Mouse (Mus musculus): ENCODE measurements around the gene Fads2. TPM values are rescaled to one million over a fixed set of nuclear protein-coding genes. Genes with fewer than 3 reads are reported as not detected.
A peak's percentile ranks its signal among the peaks of the same experiment; 100 is the strongest.
"Not testable (repeated sequence)": the region's sequence is repeated elsewhere in the genome, so short reads cannot be mapped to it uniquely, and the experiment has no call there.

Gene Fads2
- 113 and 114 TPM in 2 replicates for polyA plus RNA-seq (2015; fragmentation: Nextera tagmentation; extraction: Ambion mirVana)

DNA sequence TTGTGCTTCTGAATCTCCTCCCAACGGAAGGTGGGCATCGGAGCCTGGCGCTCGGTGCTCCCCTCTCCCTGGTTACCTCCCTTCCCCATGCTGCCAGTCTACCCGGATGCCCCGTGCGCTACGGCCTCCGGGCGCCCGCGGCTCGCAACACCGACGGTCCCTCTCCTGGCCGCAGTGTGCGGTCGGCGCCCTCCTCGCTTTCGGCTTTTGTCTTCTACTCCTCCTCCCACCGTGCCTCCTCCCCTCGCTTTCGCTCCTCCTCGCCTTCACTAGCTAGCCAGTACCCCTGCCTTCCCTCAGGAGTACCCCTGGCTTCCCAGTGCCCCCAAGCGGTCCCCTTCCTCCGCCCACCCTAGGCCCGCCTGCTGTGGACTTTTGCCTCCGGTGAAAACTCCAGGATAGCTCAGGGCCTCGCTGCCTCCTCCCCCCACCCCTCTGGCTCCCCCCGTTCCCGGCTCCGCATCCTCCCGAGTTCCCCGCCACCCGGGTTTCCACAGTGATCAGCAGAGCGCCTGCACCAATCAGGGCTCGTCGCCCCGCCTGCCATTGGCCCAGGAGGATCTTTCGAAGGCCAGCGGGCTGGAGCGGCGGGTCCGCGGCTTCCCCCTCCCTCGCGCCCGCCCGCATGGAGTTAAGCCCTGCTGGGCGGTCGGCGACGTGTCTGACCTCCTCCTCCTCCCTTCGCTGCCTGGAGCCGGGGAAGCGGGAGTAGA lies at the start of gene Fads2:
TSS of gene Fads2 (minus strand) at position 406 of the 713 bp plus-strand sequence.
- Histone ChIP-seq H3K36me3 (0 out of 2 replicates have a peak, but pooled peaks cover 6% of the 10 kb centered on the region), H3K4me2 (peak within 1 kb of the TSS; percentile 90), H3K27me3 (no peaks in the 10 kb centered on the region), H3K4me1 (replicated peaks) (peaks cover 49% of the 10 kb centered on the region), H3K9me3 (no peaks in the 10 kb centered on the region), H3K9ac (peak within 1 kb of the TSS; percentile 95), H3K4me3 (peak within 1 kb of the TSS; percentile 83), H3K27ac (replicated peaks) (peak within 1 kb of the TSS; percentile 99)
- ATAC-seq (ENCODE audit: low read depth), result peak; percentile 96
- under 1% methylated on average over 48 of the region's 57 CpGs for WGBS

DNA sequence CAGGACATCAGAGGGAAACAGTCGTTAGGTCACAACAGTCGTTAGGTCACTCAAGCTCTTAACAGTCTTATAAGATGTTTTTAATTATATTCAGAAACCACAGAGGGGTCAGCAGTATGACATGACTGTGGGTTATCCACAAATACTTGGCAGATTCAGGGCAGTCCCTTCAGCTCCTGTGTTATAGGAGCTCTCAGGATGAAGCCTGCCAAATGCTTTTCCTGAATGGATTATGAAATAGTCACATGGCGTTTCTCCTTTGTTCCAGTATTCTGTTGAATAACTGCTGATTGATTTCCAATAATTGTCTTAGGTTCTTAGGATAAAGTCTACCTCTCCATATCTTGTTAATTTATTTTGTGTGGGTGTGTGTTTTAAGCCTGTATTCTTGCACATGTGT lies 47.6 kb upstream of the Fads2 start:
- Histone ChIP-seq H3K27me3 (no peaks in the 10 kb centered on the region), H3K4me3 (no peak overlapping the region), H3K4me1 (replicated peaks) (no peaks in the 10 kb centered on the region), H3K4me2 (no peak overlapping the region), H3K9me3 (no peaks in the 10 kb centered on the region), H3K9ac (no peak overlapping the region), H3K36me3 (no peaks in the 10 kb centered on the region), H3K27ac (replicated peaks) (no peak overlapping the region)
- no peak for ATAC-seq (ENCODE audit: low read depth)
- WGBS, result 81% methylated on average over 3 of the region's 3 CpGs

DNA sequence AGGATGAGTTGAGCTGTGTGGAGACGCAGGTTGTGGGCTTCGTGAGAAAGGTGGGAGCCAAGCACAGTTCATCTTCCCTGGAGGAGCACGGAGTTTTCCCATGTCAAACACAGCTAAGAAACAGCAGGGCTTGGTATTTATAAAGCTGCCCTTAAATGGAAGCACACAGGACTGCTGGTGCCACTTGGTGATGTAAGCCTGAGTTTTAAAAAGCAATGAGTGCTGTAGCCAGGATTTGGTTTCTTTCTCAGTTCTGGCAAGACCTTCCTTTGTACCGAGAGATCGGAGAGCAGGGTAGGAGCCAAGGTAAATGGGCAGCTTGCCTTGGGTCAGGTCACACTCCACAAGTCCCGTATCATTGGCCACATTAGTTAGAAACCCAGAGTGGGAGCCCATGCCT lies 47.0 kb upstream of the Fads2 start:
- no peaks in the 10 kb centered on the region for H3K9me3 ChIP-seq
- no peaks in the 10 kb centered on the region for H3K36me3 ChIP-seq
- WGBS, result 90% methylated on average over 6 of the region's 6 CpGs
- no peak overlapping the region for H3K9ac ChIP-seq
- H3K4me3 ChIP-seq, result no peak overlapping the region
- no peak for ATAC-seq (ENCODE audit: low read depth)
- H3K27me3 ChIP-seq, result no peaks in the 10 kb centered on the region
- H3K4me1 ChIP-seq (replicated peaks), result no peaks in the 10 kb centered on the region
- H3K4me2 ChIP-seq, result no peak overlapping the region
- H3K27ac ChIP-seq (replicated peaks), result no peak overlapping the region

DNA sequence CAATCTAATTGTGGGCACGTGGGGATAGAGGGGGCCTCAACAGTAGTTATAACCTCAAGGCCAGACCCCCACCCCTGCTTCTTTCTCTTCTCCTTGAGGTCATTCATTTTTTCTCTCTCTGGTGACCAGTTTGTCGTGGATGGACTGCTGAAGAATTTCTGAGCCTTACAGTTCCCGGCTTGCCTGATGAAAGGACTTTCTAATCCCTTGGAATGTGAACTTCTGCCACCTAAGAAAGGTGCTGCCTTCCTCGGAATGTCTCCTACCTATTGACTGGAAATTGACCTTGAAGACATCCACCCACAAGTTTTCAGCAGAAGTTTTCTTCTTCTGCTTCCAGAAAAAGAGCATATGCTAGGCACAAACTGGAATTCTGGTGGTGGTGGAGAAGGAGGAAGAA lies 42.9 kb upstream of the Fads2 start:
- 77% methylated on average over 4 of the region's 4 CpGs for WGBS
- H3K4me3 ChIP-seq, result no peak overlapping the region
- no peaks in the 10 kb centered on the region for H3K36me3 ChIP-seq
- no peaks in the 10 kb centered on the region for H3K9me3 ChIP-seq
- no peak overlapping the region for H3K27ac ChIP-seq (replicated peaks)
- no peak for ATAC-seq (ENCODE audit: low read depth)
- no peaks in the 10 kb centered on the region for H3K4me1 ChIP-seq (replicated peaks)
- H3K4me2 ChIP-seq, result no peak overlapping the region
- H3K27me3 ChIP-seq, result no peaks in the 10 kb centered on the region
- H3K9ac ChIP-seq, result no peak overlapping the region

DNA sequence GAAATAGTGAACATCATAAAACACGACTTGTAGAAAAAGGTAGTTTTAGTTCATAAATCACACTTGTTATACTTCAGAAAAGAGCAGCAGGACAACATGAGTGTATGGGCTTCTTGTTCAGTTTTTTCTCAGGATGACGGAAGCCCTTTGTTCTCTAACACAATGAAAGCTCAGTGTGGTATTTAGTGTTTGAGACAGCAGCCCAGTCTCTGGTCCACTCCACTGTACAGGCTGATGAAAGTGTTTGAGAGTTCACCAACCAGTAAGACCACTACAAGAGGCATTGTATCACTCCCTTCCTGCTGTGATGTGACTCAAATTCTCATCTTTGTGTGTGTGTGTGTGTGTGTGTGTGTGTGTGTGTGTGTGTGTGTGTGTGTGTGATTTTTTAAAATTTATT lies 42.1 kb upstream of the Fads2 start:
- WGBS, result 9% methylated on average over 2 of the region's 2 CpGs
- Histone ChIP-seq H3K27ac (replicated peaks) (no peak overlapping the region), H3K36me3 (no peaks in the 10 kb centered on the region), H3K9me3 (no peaks in the 10 kb centered on the region), H3K4me2 (no peak overlapping the region), H3K9ac (no peak overlapping the region), H3K4me3 (no peak overlapping the region), H3K4me1 (replicated peaks) (no peaks in the 10 kb centered on the region), H3K27me3 (no peaks in the 10 kb centered on the region)
- no peak for ATAC-seq (ENCODE audit: low read depth)

DNA sequence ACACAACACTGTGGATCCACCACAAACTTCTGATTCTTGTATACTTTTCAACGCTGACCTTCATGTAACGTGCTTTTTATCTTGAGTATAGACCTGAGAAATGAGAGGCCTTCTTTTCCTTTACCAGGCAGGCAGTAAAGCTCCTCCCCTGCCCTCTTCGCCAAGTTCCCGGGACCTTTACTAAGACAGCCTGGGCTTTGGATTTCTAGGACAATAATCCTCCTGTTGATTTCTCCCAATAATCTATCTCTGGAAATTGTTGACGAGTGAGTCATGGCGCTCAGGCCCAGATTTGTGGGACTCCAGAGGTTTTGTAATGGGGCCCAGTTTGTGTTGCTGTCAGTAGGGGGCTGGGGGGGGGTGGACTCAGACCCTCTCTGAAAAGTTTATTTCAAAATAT lies 38.2 kb upstream of the Fads2 start:
- H3K4me3 ChIP-seq, result no peak overlapping the region
- H3K27me3 ChIP-seq, result no peaks in the 10 kb centered on the region
- H3K36me3 ChIP-seq, result no peaks in the 10 kb centered on the region
- ATAC-seq (ENCODE audit: low read depth), result no peak
- H3K9me3 ChIP-seq, result no peaks in the 10 kb centered on the region
- WGBS, result 83% methylated on average over 6 of the region's 6 CpGs
- H3K9ac ChIP-seq, result no peak overlapping the region
- H3K27ac ChIP-seq (replicated peaks), result no peak overlapping the region
- no peak overlapping the region for H3K4me2 ChIP-seq
- no peaks in the 10 kb centered on the region for H3K4me1 ChIP-seq (replicated peaks)

DNA sequence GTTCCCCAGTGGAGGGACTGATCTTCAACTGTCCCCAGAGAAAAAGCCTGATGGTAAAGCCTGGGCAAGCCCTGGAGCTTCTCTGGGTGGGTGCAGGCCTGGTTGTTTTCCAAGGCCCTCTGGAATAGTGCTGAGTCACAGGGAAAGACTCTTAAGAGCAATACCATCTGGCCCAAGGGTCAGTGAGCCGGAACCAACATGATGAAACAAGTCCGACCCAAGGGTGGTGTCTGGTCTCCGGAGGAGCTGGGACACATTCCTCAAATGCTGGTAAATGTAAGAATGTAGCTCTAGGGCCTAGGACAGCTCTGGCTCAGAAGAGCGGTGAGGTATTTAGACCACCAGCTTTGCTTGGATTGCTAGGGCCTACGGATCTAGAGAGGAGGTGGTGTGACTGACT lies 35.9 kb upstream of the Fads2 start:
- H3K27me3 ChIP-seq, result no peaks in the 10 kb centered on the region
- no peak overlapping the region for H3K9ac ChIP-seq
- no peak overlapping the region for H3K4me3 ChIP-seq
- H3K36me3 ChIP-seq, result no peaks in the 10 kb centered on the region
- WGBS, result 80% methylated on average over 5 of the region's 5 CpGs
- no peak overlapping the region for H3K27ac ChIP-seq (replicated peaks)
- H3K9me3 ChIP-seq, result no peaks in the 10 kb centered on the region
- H3K4me2 ChIP-seq, result no peak overlapping the region
- H3K4me1 ChIP-seq (replicated peaks), result no peaks in the 10 kb centered on the region
- no peak for ATAC-seq (ENCODE audit: low read depth)

DNA sequence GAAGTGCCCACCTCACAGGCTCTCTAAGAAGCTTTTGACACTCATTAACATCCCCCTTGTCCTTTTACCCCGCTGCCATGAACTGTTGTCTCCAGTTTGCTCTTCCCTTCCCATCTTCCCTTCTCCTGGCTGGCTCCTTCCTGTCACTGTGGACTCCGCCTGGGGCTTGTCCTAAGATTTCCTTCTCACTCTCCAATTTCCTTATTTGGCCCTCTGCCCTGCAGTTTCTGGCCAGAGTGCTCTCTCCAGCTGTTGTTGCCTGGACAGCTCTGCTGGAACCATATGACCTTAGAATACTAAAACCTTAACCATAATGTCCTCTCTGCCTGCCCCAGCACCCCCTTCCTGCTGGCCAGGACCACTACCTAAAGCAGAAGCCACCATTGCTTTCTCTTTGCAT lies 33.1 kb upstream of the Fads2 start:
- H3K27ac ChIP-seq (replicated peaks), result no peak overlapping the region
- no peaks in the 10 kb centered on the region for H3K4me1 ChIP-seq (replicated peaks)
- 66% methylated on average over 2 of the region's 2 CpGs for WGBS
- no peak overlapping the region for H3K4me3 ChIP-seq
- no peak overlapping the region for H3K4me2 ChIP-seq
- no peaks in the 10 kb centered on the region for H3K9me3 ChIP-seq
- no peaks in the 10 kb centered on the region for H3K36me3 ChIP-seq
- H3K27me3 ChIP-seq, result no peaks in the 10 kb centered on the region
- H3K9ac ChIP-seq, result no peak overlapping the region
- ATAC-seq (ENCODE audit: low read depth), result no peak

DNA sequence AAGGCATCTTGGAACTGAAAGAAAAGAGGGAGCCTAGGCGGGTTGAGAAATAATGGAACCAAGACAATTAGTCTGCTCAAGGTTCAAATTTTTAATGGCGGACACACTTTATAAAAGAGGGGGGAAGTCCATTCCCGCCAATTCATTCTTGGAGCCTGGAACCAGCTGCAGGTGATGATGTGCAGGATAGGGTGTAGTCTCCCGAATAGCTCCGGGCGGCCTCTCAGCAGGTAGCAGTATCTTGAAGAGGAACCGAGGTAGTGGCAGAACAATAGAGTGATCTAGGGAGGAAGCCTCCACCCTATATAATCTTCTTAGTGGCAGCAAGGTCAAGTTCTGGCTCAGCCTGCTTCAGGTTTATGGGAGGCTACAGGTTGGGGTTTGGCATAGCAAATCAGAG lies 28.0 kb upstream of the Fads2 start:
- H3K27me3 ChIP-seq; H3K36me3 ChIP-seq; H3K4me3 ChIP-seq; H3K9me3 ChIP-seq; H3K9ac ChIP-seq; H3K4me1 ChIP-seq (replicated peaks); ATAC-seq (ENCODE audit: low read depth); H3K27ac ChIP-seq (replicated peaks); H3K4me2 ChIP-seq: not testable (repeated sequence)
- 77% methylated on average over 7 of the region's 7 CpGs for WGBS

DNA sequence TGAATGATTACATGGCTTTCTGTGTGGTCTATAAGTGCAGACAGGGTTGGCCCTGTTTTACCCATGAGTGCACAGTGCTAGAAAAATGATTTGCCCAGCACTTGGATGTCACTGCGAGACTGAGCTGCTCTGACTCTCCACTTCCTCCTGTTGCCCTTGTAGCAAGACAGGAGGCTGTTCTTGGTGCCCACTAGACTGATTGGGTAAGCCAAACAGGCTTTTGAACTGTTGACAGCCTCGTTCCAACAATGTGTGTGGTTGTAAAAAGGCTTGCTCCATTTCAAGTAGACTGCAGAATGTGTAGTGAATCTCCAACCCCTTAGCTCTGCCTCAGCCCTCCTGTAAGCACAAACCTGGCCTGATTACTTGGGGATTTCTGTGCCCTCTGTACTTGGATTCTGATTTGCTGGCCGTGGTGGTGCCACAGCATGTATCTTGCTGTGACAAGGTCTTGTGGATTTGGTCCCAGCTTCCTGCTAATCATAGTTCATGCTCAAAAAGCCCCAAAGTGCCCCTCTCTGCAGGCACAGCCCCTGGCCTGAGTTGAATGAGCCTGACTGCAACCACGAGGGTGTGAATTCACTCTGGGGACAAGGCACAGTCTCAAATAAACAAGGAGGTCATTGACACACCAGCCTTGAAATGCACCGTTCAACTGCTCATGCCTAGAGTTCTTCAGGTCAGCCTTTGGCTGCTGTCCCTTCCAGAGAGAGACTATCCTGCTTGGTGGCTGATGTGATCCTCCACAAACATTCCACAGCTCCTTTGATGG lies 25.1 kb upstream of the Fads2 start:
- 54% methylated on average over 5 of the region's 5 CpGs for WGBS
- Histone ChIP-seq H3K36me3 (no peaks in the 10 kb centered on the region), H3K4me1 (replicated peaks) (no peaks in the 10 kb centered on the region)

DNA sequence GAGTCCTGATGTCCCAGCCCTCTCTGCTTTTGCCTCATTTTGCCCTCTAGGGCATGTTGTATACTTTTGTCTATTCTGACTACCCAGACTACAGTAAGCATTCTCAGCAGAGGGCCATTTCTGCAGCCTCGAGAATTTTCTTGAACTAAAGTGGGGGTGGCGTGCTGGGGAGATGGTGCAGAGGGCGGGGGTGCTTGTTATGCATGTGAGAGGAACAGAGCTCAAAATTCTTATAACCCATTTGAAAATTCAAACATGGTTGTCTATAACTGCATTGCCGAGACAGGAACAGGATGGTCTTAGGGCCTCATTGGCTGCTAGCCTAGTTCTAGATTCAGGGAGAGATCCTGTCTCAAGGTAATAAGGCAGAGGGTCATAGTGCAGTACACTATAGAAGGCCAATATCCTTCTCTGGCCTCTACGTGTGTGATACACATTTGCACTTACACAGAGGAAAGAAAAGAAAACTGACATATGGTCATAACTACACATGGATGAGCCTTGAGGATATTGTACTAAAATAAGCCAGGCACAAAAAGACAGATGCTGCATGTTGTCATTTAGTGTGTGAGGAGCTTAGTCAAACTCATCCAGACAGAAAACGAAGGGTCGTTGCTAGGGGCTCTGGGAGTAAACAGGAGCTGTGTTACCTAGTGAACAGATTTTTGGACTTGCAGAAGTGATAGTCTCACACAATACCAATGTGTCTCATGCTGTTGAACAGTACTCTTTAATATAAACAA lies 22.5 kb upstream of the Fads2 start:
- Histone ChIP-seq H3K36me3 (no peaks in the 10 kb centered on the region), H3K4me3 (no peak overlapping the region), H3K27ac (replicated peaks) (no peak overlapping the region), H3K4me1 (replicated peaks) (no peaks in the 10 kb centered on the region), H3K9ac (no peak overlapping the region), H3K4me2 (no peak overlapping the region), H3K9me3 (no peaks in the 10 kb centered on the region), H3K27me3 (no peaks in the 10 kb centered on the region)
- WGBS, result 83% methylated on average over 7 of the region's 7 CpGs
- no peak for ATAC-seq (ENCODE audit: low read depth)

More for the DNA sequence above, 25.1 kb upstream of the Fads2 start:
- H3K27me3 ChIP-seq, result no peaks in the 10 kb centered on the region
- no peak overlapping the region for H3K4me2 ChIP-seq
- no peak overlapping the region for H3K9ac ChIP-seq
- no peak overlapping the region for H3K4me3 ChIP-seq
- no peak overlapping the region for H3K27ac ChIP-seq (replicated peaks)
- ATAC-seq (ENCODE audit: low read depth), result no peak
- H3K9me3 ChIP-seq, result no peaks in the 10 kb centered on the region

DNA sequence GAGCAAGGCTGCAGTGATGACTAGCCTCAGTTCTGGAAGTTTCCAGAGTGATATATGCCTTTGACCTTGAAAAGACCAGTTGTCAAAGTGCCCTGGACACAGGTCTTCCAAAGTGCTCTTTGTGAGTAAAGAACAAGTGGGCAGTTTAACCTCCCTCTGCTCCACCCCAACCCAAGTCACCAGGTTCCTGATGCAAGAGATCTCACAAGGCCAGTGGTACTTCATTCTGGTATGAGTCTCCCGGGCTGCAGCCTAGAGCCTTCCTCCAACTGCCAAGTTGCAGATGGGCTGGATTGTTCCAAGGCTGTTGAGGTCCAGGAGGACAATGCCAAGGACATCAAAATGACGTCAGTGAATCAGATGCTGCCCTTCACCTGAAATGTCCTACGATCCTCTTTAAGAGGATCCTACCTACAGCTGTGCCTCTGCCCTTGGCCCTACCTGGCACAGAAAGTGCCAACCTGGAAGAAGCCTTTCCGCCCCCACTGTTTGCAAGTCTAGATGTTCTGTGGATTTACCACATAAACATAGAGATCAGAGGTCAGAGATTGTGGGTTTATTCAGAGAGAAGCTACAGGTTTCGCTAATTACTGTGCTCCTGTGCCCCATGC lies 20.6 kb upstream of the Fads2 start:
- H3K9ac ChIP-seq, result no peak overlapping the region
- WGBS, result 81% methylated on average over 5 of the region's 5 CpGs
- no peak overlapping the region for H3K4me3 ChIP-seq
- no peaks in the 10 kb centered on the region for H3K27me3 ChIP-seq
- no peak overlapping the region for H3K4me2 ChIP-seq
- no peaks in the 10 kb centered on the region for H3K4me1 ChIP-seq (replicated peaks)
- ATAC-seq (ENCODE audit: low read depth), result no peak
- H3K9me3 ChIP-seq, result no peaks in the 10 kb centered on the region
- no peaks in the 10 kb centered on the region for H3K36me3 ChIP-seq
- H3K27ac ChIP-seq (replicated peaks), result no peak overlapping the region
